In genomic region chr6:33454354-33454753, GRCm38 (mm10) we compare ENCODE assay signal across 17 mouse cellular contexts.
"Had no signal": no experiment of that assay in that cellular context is flagged by ENCODE, and none has a peak within 500 bp of the region (broad histone marks: within the 10 kb centered on the region; RNA-seq: fewer than 3 reads in every experiment).

No protein-coding gene starts in this region.

- H3K27me3 ChIP-seq: limb, embryonic 13.5 days; liver, embryonic 12.5 days; liver, embryonic 15.5 days; lung, embryonic 15.5 days; megakaryocyte, embryonic 14.5 days had no signal

- H3K4me3 ChIP-seq: limb, embryonic 10.5 days; limb, embryonic 13.5 days; liver, embryonic 12.5 days; liver, embryonic 15.5 days; lung, embryonic 15.5 days; megakaryocyte, embryonic 14.5 days; midbrain, embryonic 10.5 days had no signal

- H3K4me1 ChIP-seq: limb, embryonic 10.5 days; limb, embryonic 13.5 days; liver, embryonic 15.5 days; lung, embryonic 15.5 days; midbrain, embryonic 10.5 days had no signal

- ATAC-seq: liver, embryonic 12.5 days had no signal

- H3K36me3 ChIP-seq: limb, embryonic 10.5 days; limb, embryonic 13.5 days; liver, embryonic 12.5 days; liver, embryonic 15.5 days; lung, embryonic 15.5 days; midbrain, embryonic 10.5 days had no signal

- DNase-seq: kidney, postnatal 14 days; kidney, postnatal 4 days; layer of hippocampus, postnatal 36 days; liver; lung, adult 18-20 months; lung, postnatal 10 days; lung, postnatal 36 days; midbrain, embryonic 14.5 days; thymus, adult 18-20 months; thymus, postnatal 36 days had no signal

- H3K9me3 ChIP-seq: limb, embryonic 10.5 days; limb, embryonic 13.5 days; liver, embryonic 12.5 days; liver, embryonic 15.5 days; lung, embryonic 15.5 days; megakaryocyte, embryonic 14.5 days; midbrain, embryonic 10.5 days had no signal

- H3K9ac ChIP-seq: limb, embryonic 13.5 days; liver, embryonic 12.5 days; liver, embryonic 15.5 days; lung, embryonic 15.5 days had no signal

- H3K4me2 ChIP-seq: limb, embryonic 13.5 days; liver, embryonic 12.5 days; liver, embryonic 15.5 days; lung, embryonic 15.5 days had no signal

- H3K27ac ChIP-seq: limb, embryonic 10.5 days; limb, embryonic 13.5 days; liver, embryonic 12.5 days; liver, embryonic 15.5 days; lung, embryonic 15.5 days; midbrain, embryonic 10.5 days had no signal
